34 mouse cellular contexts compared by ENCODE assay signal in the genomic region with DNA sequence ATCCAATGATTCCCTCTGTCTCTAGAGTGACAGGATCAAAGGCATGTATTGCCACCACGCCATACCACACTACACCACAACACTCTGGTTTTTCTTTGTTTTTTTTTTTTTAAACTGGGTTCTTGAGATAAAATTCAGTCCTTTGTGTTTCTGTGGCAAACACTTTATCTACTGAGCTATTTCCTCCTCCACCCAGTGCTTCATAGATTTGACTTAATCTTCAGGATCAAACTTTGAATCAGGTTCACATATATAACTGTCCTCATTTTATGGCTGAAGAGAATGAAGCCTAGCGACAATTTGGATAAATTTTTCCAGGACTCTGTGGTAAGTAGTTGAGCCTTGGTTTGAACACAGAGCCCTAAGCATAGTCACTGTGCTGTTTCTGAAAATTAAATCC. TPM values are rescaled to one million over a fixed set of nuclear protein-coding genes. Genes with fewer than 3 reads are reported as not detected.
"Had no signal": no experiment of that assay in that cellular context is flagged by ENCODE, and none has a peak within 500 bp of the region (broad histone marks: within the 10 kb centered on the region; RNA-seq: fewer than 3 reads in every experiment).

No protein-coding gene starts in this region.

- ATAC-seq: hindbrain, postnatal 0 days; intestine, embryonic 16.5 days had no signal

- H3K4me3 ChIP-seq: heart, adult 2 months; heart, embryonic 12.5 days; hindbrain, embryonic 13.5 days; hindbrain, embryonic 15.5 days; kidney, embryonic 15.5 days; limb, embryonic 10.5 days; limb, embryonic 12.5 days; liver, embryonic 13.5 days had no signal

- H3K9ac ChIP-seq: heart, embryonic 12.5 days; hindbrain, embryonic 13.5 days; hindbrain, embryonic 15.5 days; kidney, embryonic 15.5 days; limb, embryonic 12.5 days; liver, embryonic 13.5 days had no signal

- H3K27ac ChIP-seq: hindbrain, embryonic 13.5 days; hindbrain, embryonic 15.5 days; hindbrain, postnatal 0 days; kidney, embryonic 15.5 days; kidney, postnatal 0 days; limb, embryonic 10.5 days; limb, embryonic 12.5 days; liver, embryonic 13.5 days had no signal

- H3K4me2 ChIP-seq: heart, embryonic 12.5 days; hindbrain, embryonic 13.5 days; hindbrain, embryonic 15.5 days; kidney, embryonic 15.5 days; limb, embryonic 12.5 days; liver, embryonic 11.5 days; liver, embryonic 13.5 days had no signal

- DNase-seq: gastrocnemius, postnatal 10 days; gastrocnemius, postnatal 36 days; heart, adult 2 months; heart, postnatal 10 days; kidney, adult 11 months; kidney, adult 2 months; kidney, adult 9 months; kidney, postnatal 14 days; kidney, postnatal 36 days; layer of hippocampus, postnatal 36 days; liver; liver, embryonic 13.5 days had no signal

- H3K27me3 ChIP-seq: heart, embryonic 12.5 days; hindbrain, embryonic 13.5 days; hindbrain, embryonic 15.5 days; kidney, embryonic 15.5 days; limb, embryonic 12.5 days; liver, embryonic 13.5 days had no signal

- H3K4me1 ChIP-seq: hindbrain, embryonic 15.5 days had no signal

- H3K36me3 ChIP-seq: hindbrain, embryonic 13.5 days; hindbrain, embryonic 15.5 days; kidney, embryonic 15.5 days; limb, embryonic 10.5 days; limb, embryonic 12.5 days had no signal

- H3K9me3 ChIP-seq: heart, embryonic 12.5 days; hindbrain, embryonic 13.5 days; hindbrain, embryonic 15.5 days; kidney, embryonic 15.5 days; limb, embryonic 10.5 days; limb, embryonic 12.5 days; liver, embryonic 13.5 days had no signal

RNA-seq across cellular contexts. Expression of gene Lgals12, which starts 43.3 kb away (rescaled TPM):
- total RNA-seq: hematopoietic stem cell, adult 5-6 weeks had no signal
- polyA plus RNA-seq: liver, embryonic 11.5 days; liver, embryonic 13.5 days had no signal

RNA-seq across cellular contexts. Expression of gene Hrasls5, which starts 48.7 kb away (rescaled TPM):
- total RNA-seq: gastrocnemius, adult 18-20 months; gastrocnemius, postnatal 10 days; gastrocnemius, postnatal 36 days; heart, adult 2 months; heart, postnatal 10 days; hematopoietic stem cell, adult 5-6 weeks; hindbrain, postnatal 0 days; layer of hippocampus, adult 18-20 months; layer of hippocampus, postnatal 10 days; layer of hippocampus, postnatal 36 days; left cerebral cortex, adult 18-20 months; left cerebral cortex, postnatal 14 days; left cerebral cortex, postnatal 36 days had no signal
- polyA plus RNA-seq: heart, embryonic 12.5 days; heart, embryonic 14.5 days; heart, embryonic 16.5 days; hindbrain, embryonic 11.5 days; hindbrain, embryonic 13.5 days; hindbrain, embryonic 15.5 days; intestine, embryonic 14.5 days; intestine, embryonic 16.5 days; kidney, embryonic 15.5 days; limb, embryonic 10.5 days; limb, embryonic 12.5 days; limb, embryonic 14.5 days; liver, embryonic 11.5 days; liver, embryonic 13.5 days had no signal
